Mouse (Mus musculus): ENCODE results near the gene Prnd. TPM values are rescaled to one million over a fixed set of nuclear protein-coding genes. Genes with fewer than 3 reads are reported as not detected.

Gene Prnd
- under 1 TPM; 0.13 to 0.25 TPM for total RNA-seq (2021)

- DNase-seq, result no peak
These were observed at the start of gene Prnd for GRCm38 (mm10) chr2:131950598-131951095. TSS of gene Prnd (plus strand) at chr2:131950861.

- DNase-seq, result no peak
These were observed 48.2 kb upstream of the Prnd start for GRCm38 (mm10) chr2:131902423-131902822.

- no peak for DNase-seq
These were observed 47.8 kb upstream of the Prnd start for GRCm38 (mm10) chr2:131902867-131903266.

DNA sequence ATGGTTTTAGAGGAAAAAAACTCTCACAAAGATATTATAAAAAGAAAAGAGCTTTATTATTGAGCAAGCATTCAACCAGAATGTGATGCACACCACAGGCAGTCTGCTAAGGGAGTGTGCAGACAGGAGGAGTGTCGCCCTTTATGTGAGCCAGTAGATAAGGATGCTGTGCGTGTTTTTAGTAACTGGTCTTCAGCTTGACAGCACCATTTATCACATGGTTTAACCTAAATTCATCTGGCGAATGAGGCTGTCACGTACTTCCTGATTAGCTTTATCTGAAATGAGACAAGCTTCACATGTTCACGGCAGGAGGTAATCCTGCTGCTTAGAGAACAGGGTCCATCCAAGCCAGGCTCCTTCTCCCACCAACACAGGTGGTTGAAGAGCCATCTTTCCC, 45.6 kb upstream of the Prnd start:
- DNase-seq, result no peak

GRCm38 (mm10) chr2:131905776-131906175, 44.9 kb upstream of the Prnd start:
- no peak for DNase-seq

- DNase-seq, result no peak
These were observed 44.4 kb upstream of the Prnd start for GRCm38 (mm10) chr2:131906266-131906665.

DNA sequence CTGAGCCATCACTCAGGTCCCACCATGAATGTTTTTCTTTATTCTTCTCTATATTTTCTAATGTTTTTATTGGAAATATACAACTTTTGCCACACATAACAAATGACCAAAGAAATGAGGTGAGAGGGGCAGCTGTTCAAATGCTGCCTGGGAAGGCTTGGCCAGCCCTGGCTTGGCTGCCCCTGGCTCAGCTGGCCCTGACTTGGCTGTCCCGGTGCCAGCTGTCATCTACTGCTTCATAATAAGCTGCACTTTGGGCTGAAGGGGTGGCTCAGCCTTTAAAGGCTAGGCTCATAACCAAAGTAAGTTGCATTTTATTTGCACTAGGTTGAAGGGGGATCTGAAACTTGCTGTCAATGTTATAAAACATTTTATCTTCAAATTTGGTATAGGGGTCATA, 43.8 kb upstream of the Prnd start:
- DNase-seq, result no peak

GRCm38 (mm10) chr2:131907311-131907710, 43.4 kb upstream of the Prnd start:
- no peak for DNase-seq

DNA sequence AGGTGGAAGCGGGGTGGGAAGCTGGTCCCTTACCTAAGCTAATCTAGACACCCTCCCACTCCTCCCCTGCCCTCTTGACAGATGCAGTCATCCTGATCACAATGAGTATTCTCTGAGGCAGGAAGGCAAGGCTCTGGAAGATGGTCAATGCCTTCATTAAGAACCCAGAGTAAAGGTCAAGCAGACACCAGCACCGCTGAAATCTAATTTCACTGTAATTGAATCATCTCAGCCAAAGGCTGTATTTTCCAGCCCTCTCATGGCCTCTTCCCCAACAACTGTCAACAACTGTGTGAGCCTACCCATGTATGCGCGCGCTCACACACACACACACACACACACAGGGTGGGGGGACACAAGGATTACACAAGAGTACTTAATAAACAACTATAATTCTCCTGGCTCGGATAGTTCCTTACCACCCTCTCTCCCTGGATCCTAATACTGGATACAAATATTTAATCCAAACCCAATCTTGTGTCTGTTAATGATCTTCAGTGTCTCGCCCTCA, 42.3 kb upstream of the Prnd start:
- DNase-seq, result no peak

DNA sequence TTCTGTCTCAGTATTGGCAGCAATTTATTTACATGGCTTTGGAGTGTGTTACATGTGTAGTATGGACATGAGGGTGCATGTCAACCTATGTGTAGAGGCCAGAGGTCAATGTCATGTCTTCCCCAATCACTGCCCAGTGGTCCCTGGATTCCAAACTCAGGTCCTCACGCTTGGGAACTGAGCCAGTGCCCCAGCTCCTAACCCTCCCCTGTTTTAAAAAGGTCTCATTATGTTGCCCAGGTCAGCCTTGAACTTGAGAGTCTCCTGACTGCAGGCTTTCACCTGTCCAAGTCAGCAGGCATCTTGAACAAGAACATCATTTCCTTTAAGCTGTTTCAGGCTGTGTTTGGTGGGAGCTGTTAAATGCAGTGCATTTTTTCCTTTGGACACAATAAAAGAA, 41.8 kb upstream of the Prnd start:
- DNase-seq, result no peak

GRCm38 (mm10) chr2:131909683-131910572, 40.7 kb upstream of the Prnd start, which contains the start of the genes Prnp and Prn:
TSS of gene Prnp (plus strand) at chr2:131909928.
TSS of gene Prn (plus strand) at chr2:131909957.
- peak; percentile 89 to 90 for DNase-seq

GRCm38 (mm10) chr2:131910847-131911246, 39.8 kb upstream of the Prnd start:
- DNase-seq, result no peak

DNA sequence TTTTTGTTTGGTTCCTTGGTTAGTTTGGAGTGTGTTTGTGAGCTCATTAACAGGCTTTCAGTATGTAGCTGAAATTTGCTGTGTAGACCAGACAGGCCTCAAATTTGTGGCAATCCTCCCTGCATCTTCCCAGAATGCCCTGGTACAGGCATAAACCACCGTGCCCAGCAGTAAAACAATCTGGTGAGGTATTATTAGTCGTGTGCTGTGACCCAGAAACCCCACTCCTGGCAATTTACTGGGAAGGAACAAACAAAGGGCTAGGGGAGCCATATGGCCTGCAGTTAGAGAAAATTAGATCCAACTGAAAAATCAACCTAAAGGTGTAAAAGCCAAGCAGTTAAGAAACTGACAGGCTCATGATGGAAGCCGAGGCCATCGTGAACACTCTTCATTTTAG, 39.3 kb upstream of the Prnd start:
- DNase-seq, result no peak

DNA sequence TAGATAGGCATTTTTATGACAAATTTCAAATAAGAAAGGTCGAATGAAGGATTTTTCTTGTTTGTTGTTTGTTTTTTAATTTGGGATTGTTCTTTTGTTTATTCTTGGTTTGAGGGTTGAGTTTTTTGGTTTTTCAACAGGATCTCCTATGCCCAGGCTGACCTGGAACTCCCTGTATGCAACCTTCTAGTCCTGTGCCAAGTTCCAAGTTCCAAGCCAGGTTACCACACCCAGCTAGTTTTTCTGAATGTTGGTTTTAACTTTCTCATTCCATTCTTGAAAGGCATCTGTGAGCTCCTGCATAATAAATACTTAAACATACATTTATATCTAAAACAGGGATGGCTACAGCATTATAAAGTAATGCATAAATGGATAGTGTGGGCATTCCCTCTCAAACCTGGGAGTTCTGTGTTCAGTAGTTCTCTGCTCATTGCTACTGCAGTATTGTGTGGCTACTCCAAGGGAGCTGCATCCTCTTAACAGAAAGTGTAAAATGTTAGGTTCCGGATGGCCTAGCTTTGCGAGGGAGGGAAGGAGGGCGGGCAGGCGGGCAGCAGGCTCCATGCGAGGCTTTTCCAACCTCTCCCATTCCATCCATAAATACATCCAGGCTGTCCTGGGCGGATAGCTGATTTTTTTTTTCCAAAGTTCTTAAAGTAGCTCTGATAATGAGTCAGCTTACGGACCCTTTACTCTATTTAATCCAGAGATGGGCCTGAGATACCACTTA, 38.0 kb upstream of the Prnd start:
- DNase-seq, result no peak

DNA sequence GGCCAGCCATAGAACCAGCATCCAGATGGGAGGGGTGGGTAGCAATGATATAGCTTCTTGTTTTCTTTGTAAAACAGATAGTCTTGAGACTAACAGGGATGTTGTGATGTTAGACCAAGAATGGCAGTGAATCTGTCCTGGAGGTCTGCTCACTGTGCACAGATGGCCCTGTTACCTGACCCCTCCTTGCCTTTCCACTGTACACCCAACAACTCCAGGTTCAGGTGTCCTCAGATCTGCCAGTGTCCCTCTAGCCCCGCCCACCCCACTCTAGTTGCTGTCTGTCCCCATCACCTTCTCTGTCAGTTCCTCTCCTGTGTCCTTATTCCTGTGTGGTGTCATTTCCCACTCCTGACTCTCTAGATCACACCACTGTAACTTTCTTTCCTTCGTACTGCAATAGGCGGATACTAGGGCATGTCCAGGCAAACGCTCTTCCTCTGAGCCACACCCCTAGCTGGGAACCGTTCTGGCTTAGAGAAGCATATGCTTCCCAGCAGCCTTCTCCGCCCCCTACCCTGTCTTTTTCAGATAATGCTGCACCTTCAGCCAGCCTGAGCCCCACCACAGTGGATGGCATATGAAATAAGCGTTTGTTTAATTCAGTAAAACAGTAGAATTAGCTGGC, 18.3 kb upstream of the Prnd start:
- DNase-seq, result no peak

DNA sequence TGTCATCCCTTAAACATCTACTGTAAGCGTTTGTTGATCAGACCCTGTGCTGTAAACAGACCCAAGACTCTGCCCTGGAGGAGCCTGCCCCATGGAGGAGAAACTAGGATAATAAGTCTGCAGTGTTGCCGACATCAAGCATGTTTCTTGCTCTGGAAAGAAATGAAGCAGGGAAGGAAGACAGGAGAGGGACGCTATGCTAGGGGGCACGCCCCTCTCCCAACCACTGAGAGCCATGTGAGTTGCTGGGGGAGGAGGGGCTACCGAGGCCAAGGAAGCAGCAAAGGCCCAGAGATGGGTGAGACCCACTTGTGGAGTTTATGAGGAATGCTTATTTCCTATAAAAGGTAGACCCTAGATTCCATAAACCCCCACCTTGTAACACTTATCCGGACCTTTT, 17.6 kb upstream of the Prnd start:
- DNase-seq, result no peak

DNA sequence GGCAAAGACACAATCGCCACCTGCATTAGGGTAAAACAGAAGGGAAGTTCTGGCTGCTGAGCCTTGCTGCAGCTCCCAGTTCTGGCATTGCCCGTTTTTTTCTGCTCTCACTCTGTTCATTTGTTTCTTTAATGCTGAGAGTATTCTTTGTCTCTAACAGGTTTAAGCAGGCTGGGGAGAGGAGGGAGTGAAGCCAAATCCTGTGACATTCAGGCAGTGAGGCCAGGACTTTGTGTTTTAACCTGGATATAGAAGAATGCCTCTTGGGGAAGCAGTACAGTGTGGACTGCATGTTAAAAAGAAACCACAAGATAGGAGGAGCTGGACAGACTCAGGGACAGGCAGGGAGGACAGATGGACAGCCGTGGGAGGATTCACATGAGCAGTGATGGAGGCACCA, 17.1 kb upstream of the Prnd start:
- DNase-seq, result no peak

DNA sequence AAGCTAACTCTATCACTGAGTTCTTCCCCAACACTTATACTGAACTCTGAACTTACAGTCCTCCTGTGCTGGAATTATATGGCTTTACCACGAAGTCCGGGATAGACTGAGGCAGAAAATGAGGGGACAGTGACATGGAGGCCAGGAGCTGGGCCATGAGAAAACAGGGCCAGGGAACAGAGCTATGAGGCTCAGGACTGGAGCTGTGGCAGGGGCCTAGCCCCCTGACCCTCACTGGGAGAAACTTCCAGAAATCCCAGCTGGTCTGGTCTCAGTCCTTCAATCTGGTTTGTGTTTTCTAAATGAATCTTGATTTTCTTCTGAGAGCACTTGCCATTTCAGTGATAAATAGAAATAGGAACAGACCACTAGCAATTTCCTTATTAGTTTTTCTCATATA, 16.4 kb upstream of the Prnd start:
- no peak for DNase-seq

- DNase-seq, result no peak
These were observed 15.1 kb upstream of the Prnd start for GRCm38 (mm10) chr2:131935390-131936105.

- no peak for DNase-seq
These were observed 14.3 kb upstream of the Prnd start for GRCm38 (mm10) chr2:131936410-131936809.

DNA sequence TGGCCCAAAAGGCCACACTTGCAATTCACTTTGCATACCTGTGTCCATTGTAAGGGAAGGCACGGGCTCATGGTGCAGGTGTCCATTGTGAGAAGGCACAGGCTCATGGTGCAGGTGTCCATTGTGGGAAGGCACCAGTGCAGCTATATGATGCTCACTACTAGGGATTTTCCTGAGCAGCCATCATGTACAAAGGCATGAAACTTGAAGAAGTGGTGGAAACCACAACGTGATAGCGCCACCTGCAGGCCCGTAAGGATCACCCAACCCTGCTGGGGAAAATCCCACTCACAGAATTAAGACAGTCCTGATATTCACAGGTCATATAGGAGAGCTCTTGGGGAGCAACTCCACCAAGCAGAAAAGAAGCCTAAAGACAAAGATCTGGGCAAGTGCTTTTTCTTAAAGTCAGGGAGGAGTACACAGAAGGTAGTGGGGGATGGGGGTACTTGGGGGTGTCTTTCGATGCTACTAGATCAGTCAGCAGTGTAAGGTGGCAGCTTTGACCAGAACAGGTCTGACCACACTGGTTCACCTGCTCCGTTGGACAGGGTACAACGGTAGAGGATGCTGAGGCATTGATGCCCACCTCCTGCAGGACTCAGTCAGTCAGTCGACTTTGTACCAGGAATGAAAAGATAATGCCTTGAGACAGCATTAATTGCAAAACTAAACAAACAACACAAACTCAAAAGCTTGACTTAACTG, 11.1 kb upstream of the Prnd start:
- peak; percentile 51 to 53 for DNase-seq

Data from layer of hippocampus, postnatal 36 days (tissue).